Mouse (Mus musculus) lung, postnatal 0 days (tissue): ENCODE data around the gene Slfn9. TPM values are rescaled to one million over a fixed set of nuclear protein-coding genes. Genes with fewer than 3 reads are reported as not detected.
"Not testable (repeated sequence)": the region's sequence is repeated elsewhere in the genome, so short reads cannot be mapped to it uniquely, and the experiment has no call there.

ENCODE experiments used
- ATAC-seq: fragments of 200-750 bp; cut with Nextera tagmentation; 2 replicates; pipeline ENCODE4 v1.8.0; 2017; ENCODE audit warnings: moderate library complexity
- DNase-seq: peaks from one replicate; pipeline ENCODE4 v3.0.0-alpha.2; 2016; ENCODE audit warnings: low spot score
- H3K27ac ChIP-seq: fragments of 300-500 bp; sonication (generic); 2 replicates; pipeline ENCODE4 v1.5.1; 2014; ENCODE audit warnings: antibody characterized with exemption, mild to moderate bottlenecking, low read length, mixed read lengths
- H3K27me3 ChIP-seq: fragments of 300-500 bp; sonication (generic); replicated peaks from 2 replicates; pipeline ENCODE4 v1.6.1; 2014; ENCODE audit warnings: low read length, mixed read lengths; ENCODE audit not compliant: insufficient read depth
- H3K36me3 ChIP-seq: fragments of 300-500 bp; sonication (generic); 2 replicates; pipeline ENCODE4 v1.6.1; 2014; ENCODE audit warnings: low read length, mixed read lengths; ENCODE audit not compliant: insufficient read depth
- H3K4me1 ChIP-seq: fragments of 300-500 bp; sonication (generic); 2 replicates; pipeline ENCODE4 v1.6.1; 2014; ENCODE audit warnings: antibody characterized with exemption, low read depth, low read length, mixed read lengths; ENCODE audit not compliant: insufficient read depth
- H3K4me2 ChIP-seq: fragments of 300-500 bp; sonication (generic); replicated peaks from 2 replicates; pipeline ENCODE4 v1.6.1; 2014; ENCODE audit warnings: low read depth, mild to moderate bottlenecking, low read length, moderate library complexity, mixed read lengths
- H3K4me3 ChIP-seq: fragments of 300-500 bp; sonication (generic); 2 replicates; pipeline ENCODE4 v1.5.1; 2014; ENCODE audit warnings: low read depth, low read length
- H3K9ac ChIP-seq: fragments of 300-500 bp; sonication (generic); replicated peaks from 2 replicates; pipeline ENCODE4 v1.6.1; 2014; ENCODE audit warnings: low read depth, mild to moderate bottlenecking
- H3K9me3 ChIP-seq: fragments of 300-500 bp; sonication (generic); 2 replicates; pipeline ENCODE4 v1.6.1; 2016; ENCODE audit warnings: low read length, mixed read lengths
- CTCF ChIP-seq: IDR thresholded peaks from 2 replicates; pipeline ENCODE4 v1.5.1; 2016; ENCODE audit warnings: antibody characterized with exemption, mild to moderate bottlenecking
- EP300 ChIP-seq: IDR thresholded peaks from 2 replicates; pipeline ENCODE4 v1.6.1; 2016; ENCODE audit warnings: antibody characterized with exemption, mild to moderate bottlenecking, control low read depth
- WGBS: fragments of 180-500 bp; shearing (Covaris S2); extraction: QIAGEN DNeasy Blood & Tissue Kit; methylation state at CpG from one replicate; pipeline ENCODE4 v1.1.7; 2014; 5-methylcytosine and 5-hydroxymethylcytosine counted together
- polyA plus RNA-seq: library from polyadenylated mRNA; unstranded; fragments of >200 nt; fragmentation: Nextera tagmentation; extraction: Ambion mirVana; gene quantifications from 2 replicates; pipeline ENCODE4 v1.2.1, GENCODE M21; 2015

The Slfn9 gene
- polyA plus RNA-seq: 2.2 and 3.1 TPM in 2 replicates

- peak within 1 kb of the TSS; percentile 68 for H3K4me2 ChIP-seq
- ATAC-seq: peak; percentile 32; the same call in 1 of the 2 replicates
- H3K4me1 ChIP-seq: no peaks in the 10 kb centered on the region
- H3K9ac ChIP-seq: peak within 1 kb of the TSS; percentile 27; the same call in 1 of the 2 replicates
- no peaks in the 10 kb centered on the region for H3K9me3 ChIP-seq
- H3K4me3 ChIP-seq: peak within 1 kb of the TSS; percentile 57
- H3K27me3 ChIP-seq: no peaks in the 10 kb centered on the region
- TF ChIP-seq EP300: no peak
- no peak for TF ChIP-seq CTCF
- 3% methylated on average over 14 of the region's 14 CpGs for WGBS
- peak within 1 kb of the TSS; percentile 1; the same call in 1 of the 2 replicates for H3K27ac ChIP-seq
- H3K36me3 ChIP-seq: no peaks in the 10 kb centered on the region
- DNase-seq: peak; percentile 40
Observed at GRCm38 (mm10) chr11:82991469-82992166, at the start of gene Slfn9. Gene Slfn9, minus strand, starts transcription at chr11:82991830.

- TF ChIP-seq EP300: no peak
- TF ChIP-seq CTCF: no peak
- Histone ChIP-seq H3K4me3 (no peak overlapping the region), H3K4me1 (no peaks in the 10 kb centered on the region), H3K27me3 (no peaks in the 10 kb centered on the region), H3K4me2 (no peak overlapping the region), H3K27ac (no peak overlapping the region), H3K9me3 (no peaks in the 10 kb centered on the region), H3K9ac (no peak overlapping the region), H3K36me3 (no peaks in the 10 kb centered on the region)
- no peak for DNase-seq
- ATAC-seq: no peak
Observed at GRCm38 (mm10) chr11:83041000-83041399, 49.4 kb upstream of the Slfn9 start.

- 19% methylated on average over 1 of the region's 1 CpGs for WGBS
- peak; percentile 44 for DNase-seq
Observed at GRCm38 (mm10) chr11:83040325-83040724, 48.7 kb upstream of the Slfn9 start.

GRCm38 (mm10) chr11:83039796-83040195 lies 48.2 kb upstream of the Slfn9 start:
- no peaks in the 10 kb centered on the region for H3K27me3 ChIP-seq
- peak overlapping the region; percentile 42 for H3K4me2 ChIP-seq
- WGBS: 17% methylated on average over 19 of the region's 19 CpGs
- no peaks in the 10 kb centered on the region for H3K4me1 ChIP-seq
- H3K9me3 ChIP-seq: no peaks in the 10 kb centered on the region
- H3K27ac ChIP-seq: no peak overlapping the region
- DNase-seq (no peak), ATAC-seq (no peak)
- H3K36me3 ChIP-seq: no peaks in the 10 kb centered on the region
- no peak for TF ChIP-seq CTCF
- TF ChIP-seq EP300: no peak
- H3K9ac ChIP-seq: no peak overlapping the region
- peak overlapping the region; percentile 6; the same call in 1 of the 2 replicates for H3K4me3 ChIP-seq

More at GRCm38 (mm10) chr11:83040325-83040724, 48.7 kb upstream of the Slfn9 start:
- no peak for TF ChIP-seq EP300
- peak; percentile 44 for TF ChIP-seq CTCF
- H3K9ac ChIP-seq: no peak overlapping the region
- H3K4me2 ChIP-seq: peak overlapping the region; percentile 42; the same call in 1 of the 2 replicates
- peak overlapping the region; percentile 6; the same call in 1 of the 2 replicates for H3K4me3 ChIP-seq
- no peaks in the 10 kb centered on the region for H3K9me3 ChIP-seq
- H3K27me3 ChIP-seq: no peaks in the 10 kb centered on the region
- no peak overlapping the region for H3K27ac ChIP-seq
- no peaks in the 10 kb centered on the region for H3K4me1 ChIP-seq
- no peaks in the 10 kb centered on the region for H3K36me3 ChIP-seq
- peak; percentile 65 for ATAC-seq

GRCm38 (mm10) chr11:83039156-83039555 lies 47.5 kb upstream of the Slfn9 start:
- H3K9me3 ChIP-seq: no peaks in the 10 kb centered on the region
- no peak overlapping the region for H3K4me3 ChIP-seq
- no peak for TF ChIP-seq CTCF
- no peak for TF ChIP-seq EP300
- no peak overlapping the region for H3K4me2 ChIP-seq
- no peak overlapping the region for H3K27ac ChIP-seq
- no peaks in the 10 kb centered on the region for H3K4me1 ChIP-seq
- no peak overlapping the region for H3K9ac ChIP-seq
- ATAC-seq: no peak
- 86% methylated on average over 1 of the region's 1 CpGs for WGBS
- H3K36me3 ChIP-seq: no peaks in the 10 kb centered on the region
- H3K27me3 ChIP-seq: no peaks in the 10 kb centered on the region
- DNase-seq: no peak

- DNase-seq, H3K9me3 ChIP-seq, H3K4me2 ChIP-seq, H3K9ac ChIP-seq, H3K4me1 ChIP-seq, H3K27me3 ChIP-seq, H3K4me3 ChIP-seq, ATAC-seq, H3K27ac ChIP-seq, H3K36me3 ChIP-seq: not testable (repeated sequence)
- WGBS: 77% methylated on average over 3 of the region's 3 CpGs
Observed at GRCm38 (mm10) chr11:83038686-83039085, 47.1 kb upstream of the Slfn9 start.
